Mouse (Mus musculus) mature B cell (primary cell): ENCODE data around the gene Phldb2.

ENCODE experiments used
- in situ Hi-C: fragments of 300-500 bp; cut with MboI; formaldehyde crosslinking; loops from 2 replicates; pipeline ENCODE4 v1.14.3; 2019

The Phldb2 gene

DNA sequence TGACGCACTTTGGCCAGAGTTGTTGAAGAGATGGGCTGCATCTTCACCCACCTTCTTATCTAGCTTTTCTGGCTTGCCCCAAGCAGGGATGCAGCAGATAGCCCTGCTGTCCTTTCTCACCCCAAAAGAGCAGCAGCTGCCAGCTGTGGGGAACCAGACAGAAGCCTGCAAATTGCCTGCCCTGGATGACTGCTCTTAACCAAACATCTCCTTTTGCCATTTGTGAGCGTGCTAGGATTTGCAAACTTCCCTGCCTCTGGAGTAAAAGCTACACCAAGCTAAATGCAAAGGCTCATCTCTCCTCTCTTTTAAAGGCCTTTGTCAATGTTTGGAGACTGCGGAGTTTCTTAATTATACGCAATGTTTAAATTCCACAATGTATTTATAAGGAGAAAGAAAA, 111.0 kb downstream of the Phldb2 start:
- in situ Hi-C loops = no loop called here

DNA sequence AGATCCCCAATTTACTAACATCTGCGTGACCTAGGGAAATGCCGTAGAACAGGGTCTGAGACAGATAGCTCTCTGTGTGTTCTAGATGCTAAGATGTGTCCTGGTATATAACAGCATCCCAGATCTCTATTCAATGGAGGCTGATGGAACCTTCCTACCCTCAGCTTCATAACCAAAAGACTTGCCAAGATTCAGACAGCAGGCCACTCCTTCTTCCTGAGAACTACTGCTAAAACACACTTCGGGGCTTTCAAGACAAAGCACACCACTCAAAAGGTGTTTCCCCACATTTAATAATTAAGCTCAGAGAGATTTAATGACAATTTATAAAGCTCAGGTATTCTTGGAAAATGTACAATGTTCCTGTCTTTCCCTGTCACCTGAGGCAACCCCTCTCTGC, 111.6 kb downstream of the Phldb2 start:
- in situ Hi-C loops = no loop called here

DNA sequence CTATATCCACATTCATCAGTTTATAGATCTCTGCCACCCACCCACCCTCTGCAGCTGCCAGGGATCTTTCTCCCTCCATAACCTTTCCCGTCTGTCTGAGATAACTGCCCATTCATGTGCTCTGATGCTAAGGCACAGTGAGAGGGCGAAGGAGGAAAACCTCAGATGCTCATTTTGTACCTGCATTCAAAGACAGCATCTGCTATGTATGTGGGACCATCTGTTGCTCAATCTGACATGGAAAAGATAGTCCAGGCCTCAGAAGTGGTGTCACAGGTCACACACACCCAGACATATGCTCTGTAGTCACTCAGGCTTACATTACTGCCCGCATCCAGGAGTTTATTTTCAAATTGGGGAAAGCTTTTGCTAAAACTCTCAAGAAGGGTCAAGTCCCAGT, 112.4 kb downstream of the Phldb2 start:
- in situ Hi-C loops = no loop called here

DNA sequence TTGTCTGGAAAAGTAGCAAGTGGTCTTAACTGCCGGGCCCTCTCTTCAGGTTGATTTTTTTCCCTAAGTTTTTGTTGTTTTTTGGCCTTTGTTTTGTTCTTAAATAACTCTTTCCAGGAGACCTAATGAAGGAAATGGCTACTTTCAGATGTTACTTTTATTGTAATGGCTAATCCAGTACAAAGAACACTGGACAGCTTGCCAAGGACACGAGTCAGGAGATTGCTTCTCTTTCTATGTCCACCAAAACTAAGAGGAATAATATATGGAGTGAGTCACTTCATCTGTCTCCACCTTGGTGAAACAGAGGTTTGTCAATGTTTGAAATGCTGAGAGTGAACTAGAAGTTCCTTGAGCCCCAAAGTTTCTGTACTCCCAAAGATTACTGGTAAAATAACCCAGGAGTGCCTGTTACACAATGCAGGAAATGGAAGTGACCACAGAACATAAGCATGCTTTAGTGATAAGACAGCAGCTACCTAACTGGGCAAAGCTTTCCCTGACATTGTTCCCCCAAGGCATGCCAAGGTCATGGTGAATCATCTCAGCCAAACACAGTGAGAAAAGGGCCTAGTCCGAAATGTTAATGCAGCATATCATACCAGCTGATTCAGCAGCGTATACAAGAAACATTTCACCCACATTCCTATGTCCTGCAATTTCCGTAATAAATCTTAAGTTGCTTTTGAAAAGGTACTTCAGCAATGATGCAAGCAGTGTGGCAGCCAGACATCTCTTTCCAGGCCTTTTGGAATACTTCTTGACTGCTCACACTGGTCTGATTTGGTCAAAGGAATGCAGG, 115.7 kb downstream of the Phldb2 start:
- in situ Hi-C loops = no loop called here

DNA sequence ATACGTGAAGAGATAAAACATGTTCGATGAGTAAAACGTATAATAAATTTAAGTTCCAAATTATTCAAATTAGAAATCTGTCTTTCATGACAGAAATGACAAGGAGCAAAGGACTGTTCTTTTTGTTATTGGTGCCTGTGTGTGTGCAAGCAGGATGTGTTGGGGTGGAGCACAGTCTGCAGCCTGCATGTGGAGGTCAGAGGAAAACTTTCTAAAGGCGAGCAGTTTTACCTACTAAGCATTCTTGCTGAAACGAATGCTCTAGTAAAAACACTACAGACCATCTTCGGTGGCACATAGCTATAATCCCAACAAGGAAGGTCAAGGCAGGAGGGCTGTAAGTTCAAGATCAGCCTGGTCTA, 120.7 kb downstream of the Phldb2 start:
- in situ Hi-C loops = no loop called here

DNA sequence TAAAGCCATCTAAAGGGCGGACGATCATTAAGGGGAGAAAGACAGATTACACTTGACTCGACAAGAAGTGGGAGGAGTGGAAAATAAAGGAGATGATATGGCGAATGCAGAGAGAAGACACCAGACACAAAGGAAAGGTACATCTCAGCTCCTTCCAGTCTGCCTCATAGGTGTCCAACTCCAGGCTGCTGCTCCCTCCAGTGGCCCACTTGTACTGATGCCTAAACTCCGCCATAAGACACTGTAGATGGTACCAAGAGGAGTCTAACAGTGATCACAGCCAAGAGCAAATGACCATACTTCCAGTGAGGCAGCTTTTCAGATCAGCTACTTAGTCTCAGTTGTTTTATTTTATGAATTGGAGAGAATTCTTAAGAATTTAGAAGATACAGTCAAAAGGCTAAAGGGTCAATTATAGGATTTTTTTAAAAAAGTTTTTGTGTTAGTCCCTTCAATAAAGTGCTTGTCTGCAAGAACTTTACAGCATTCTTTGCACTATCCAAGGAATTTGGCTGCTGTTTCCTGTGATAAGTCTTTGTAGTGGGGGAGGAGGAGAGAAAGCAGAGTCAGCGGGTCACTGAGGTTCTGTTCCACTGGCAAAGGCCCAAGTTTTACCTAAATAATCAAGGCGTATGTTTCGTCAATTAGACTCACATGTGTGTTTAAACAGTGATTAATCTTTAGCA, 121.2 kb downstream of the Phldb2 start:
- in situ Hi-C loops = no loop called here

DNA sequence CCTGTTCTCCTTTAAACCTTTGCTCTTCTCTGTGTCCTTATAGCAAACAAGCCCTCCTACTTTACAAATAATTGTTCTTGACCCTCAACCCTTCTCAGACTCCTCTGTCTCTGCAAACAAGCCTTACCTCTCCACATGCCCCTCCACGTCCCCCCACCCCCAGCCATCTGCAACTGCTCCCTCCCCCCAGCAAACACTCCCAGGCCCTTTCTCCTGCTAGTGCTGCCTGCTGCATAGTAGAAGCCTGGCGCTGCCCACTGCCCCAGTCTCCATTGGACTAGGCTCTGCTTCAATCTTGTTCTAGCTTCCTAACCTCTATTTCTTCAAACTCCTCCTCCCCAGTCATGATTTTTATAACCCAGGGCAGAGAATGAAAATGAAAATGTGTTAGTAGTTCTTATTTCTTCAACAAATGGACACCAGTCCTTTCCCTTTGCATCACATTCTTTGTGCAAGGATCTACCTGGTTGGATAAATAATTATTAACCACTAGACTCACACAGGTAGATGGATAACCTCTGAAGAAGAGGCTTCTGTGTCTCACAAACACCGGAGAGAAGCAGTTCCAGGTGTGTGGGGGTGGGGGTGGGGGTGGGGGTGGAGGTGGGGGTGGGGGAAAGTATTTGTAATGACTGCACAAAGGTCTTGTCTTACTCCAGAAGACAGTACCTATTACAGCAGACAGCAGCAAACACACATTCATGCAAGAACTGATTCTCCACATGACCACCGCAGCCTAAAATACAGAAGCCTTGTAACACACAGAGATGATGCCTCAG, 122.1 kb downstream of the Phldb2 start:
- in situ Hi-C loops = no loop called here

DNA sequence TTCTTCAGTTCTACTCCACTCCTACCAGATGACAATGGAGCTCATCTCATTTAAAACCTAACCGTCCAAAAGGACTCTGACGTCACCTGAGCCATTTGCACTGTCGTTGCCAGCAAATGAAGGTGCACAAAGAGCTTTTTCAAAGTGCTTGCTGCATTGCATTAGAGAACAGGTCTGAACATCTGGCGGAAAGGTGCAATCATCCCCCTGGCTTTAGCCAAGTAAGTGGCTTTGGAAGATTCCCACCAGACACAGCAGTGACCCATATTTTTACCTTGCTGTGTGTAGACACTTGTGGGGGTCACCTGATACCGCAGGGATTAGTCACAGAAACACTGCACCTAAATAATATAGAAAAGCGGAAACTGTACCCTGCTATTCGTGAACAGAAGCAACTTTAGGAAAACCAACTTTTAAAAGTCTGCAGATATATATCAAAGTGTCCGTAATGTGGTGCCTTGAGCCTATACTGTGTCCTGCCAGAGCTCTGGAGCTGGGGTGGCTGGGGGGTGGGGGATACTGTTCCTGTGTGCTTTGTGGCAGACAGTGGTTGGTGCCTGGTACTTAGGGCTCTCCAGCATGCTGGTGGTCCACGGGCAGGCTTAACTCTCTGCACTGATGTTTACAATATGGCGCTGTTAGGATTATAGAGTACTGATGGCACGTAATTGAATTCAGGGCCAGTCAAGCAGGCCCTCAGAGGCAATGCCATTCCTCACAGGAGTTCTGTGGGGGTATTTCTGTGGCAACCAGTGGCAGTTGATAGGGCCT, 123.1 kb downstream of the Phldb2 start:
- in situ Hi-C loops = no loop called here

DNA sequence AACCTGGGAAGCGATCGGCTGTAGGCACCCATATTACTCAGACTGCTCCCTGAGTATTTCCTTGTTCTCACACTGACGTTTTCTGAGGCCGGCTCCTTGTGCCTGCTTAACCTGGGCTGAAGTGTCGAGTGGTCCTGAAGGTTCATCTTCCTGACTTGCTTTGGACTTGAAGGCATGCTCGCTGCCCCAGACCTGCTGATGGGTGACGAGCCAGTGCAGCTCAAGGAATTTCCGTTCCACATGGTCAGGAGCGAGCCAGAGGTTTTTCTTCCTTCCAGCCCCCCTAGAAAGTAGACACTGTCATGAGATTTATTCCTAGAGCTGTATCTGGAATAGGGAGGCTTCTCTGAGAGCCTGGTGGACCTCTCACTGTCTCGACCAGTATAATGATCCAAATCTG, 128.1 kb downstream of the Phldb2 start:
- in situ Hi-C loops = no loop called here

DNA sequence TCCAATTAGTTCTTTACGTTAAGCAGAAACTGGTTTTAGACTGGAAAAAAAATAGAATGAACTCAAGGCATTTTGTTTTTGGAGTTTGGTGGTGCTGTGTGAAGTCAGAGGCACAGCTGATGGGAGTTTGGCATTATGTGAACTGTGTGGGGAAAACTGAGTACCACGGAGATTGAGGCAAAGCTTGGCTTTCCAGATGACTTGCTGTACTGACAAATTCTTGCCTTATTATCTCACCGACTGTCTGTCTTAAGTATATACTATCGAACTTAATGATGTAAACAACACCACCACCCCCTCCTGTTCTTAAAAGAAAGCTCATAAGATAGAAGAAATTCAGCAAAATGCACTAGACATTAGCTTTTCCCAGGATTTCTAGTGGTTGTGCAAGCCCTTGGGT, 129.4 kb downstream of the Phldb2 start:
- in situ Hi-C loops = no loop called here

DNA sequence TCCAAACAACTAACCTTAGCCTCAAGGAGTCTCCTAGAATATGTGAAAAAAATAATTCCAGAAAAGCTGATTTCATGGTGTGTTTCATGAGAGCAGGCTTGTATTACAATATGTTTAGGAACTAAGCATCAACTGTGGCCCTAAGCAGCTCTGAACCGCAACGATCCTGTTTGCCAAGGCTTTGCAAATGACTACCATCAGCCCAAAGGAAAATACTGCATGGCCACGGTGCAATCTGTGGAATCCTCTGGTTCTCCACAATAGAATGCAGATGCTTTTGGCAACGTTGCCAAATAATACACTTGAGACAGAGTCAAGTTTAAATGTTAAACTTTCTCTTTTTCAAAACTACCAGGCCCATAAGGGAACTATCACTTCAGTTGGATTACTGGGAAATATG, 133.5 kb downstream of the Phldb2 start:
- in situ Hi-C loops = no loop called here

DNA sequence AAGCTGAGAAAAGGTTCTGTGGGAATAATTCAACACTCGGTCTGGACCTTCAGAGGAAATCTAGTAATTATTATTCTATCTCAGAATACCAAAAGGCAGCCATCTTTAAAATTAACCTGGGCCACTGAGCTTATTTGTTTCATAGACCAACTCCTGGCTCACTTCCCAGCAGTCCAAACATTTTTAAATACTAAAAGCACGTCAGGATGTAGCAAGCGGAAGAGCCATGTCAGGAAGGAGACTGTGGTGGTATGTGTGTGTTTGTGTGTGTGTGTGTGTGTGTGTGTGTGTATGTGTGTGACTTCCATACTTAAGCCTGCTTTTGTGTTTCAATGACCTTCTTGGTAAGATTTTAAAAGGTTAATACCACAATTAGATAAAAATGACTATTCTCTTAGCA, 135.6 kb downstream of the Phldb2 start:
- in situ Hi-C loops = no loop called here

DNA sequence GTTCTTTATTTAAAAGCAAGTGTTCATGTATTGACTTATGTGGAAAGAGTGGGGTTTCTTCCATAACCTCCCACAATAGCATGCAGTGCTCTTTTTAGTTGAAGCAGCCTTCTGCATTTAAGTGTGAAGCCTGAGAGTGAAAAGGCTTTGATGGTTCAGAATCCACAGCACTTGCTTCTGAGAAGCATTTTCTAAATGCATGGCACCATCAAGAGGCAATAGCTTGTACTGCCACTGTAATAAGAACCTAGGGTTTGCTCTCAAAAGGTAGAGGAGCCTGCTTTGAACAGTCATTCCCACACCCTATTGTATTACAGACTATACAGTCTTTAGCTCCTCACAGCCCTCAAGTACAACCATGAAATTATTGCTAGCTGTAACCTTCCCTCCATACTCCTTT, 136.7 kb downstream of the Phldb2 start:
- in situ Hi-C loops = no loop called here

DNA sequence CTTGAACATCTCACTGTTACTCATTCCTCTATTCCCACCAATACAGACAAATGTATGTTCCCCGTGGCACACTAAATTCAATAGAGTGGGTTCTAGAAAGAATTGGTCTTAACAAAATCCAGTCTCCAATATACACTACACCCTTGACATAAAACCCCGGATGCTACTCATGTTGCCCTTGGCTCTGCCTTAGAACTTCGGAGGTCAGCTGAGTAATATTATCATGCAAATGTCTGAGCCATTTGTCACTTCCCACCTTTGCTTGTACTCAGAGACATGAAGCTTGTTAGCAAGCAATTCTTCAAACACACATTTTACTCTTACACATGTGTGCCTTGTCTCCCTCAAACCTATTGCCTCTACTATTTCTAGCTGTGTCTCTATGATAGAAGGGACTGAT, 138.8 kb downstream of the Phldb2 start:
- in situ Hi-C loops = no loop called here

DNA sequence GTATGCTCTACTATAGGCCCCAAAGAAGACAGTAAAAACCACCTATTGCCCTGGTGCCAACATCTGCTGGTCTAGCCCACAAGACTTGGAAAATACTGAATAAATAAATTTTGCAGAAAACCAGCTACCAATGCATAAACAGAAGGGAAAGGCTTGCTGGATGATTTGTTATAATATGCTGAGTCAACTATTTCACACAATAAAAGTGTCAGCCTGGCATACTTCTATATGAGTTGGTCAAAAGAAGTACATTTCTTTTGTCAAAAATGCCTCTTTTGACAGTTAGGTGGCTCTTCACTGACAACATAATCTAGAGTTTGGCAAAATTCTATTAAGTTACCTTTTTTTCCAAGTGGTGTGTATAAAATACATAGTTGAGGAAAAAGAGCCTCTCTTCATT, 141.6 kb downstream of the Phldb2 start:
- in situ Hi-C loops = no loop called here

DNA sequence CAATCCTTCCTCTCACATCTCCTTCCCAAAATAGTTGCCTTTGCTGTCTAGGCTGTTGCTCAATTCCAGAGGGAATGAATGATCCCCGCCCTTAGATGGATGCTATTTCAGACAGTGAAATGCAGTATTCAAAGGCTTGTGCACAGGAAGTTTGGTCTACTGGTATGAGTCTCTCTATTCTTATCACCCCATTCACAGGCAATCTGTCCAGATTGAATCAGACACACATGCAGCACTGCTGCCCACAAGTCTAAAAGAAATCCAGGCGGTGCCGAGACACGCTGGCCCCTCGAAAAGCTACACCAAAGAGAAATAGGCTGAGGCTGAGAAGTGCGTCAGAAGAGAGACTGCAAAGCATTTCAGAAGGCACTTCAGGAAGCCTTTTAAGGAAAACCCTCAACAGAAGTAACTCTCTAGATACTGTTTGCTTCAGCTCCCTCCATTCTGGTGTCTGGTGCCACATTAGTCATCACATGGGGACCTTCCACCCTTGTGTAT, 142.5 kb downstream of the Phldb2 start:
- in situ Hi-C loops = no loop called here

DNA sequence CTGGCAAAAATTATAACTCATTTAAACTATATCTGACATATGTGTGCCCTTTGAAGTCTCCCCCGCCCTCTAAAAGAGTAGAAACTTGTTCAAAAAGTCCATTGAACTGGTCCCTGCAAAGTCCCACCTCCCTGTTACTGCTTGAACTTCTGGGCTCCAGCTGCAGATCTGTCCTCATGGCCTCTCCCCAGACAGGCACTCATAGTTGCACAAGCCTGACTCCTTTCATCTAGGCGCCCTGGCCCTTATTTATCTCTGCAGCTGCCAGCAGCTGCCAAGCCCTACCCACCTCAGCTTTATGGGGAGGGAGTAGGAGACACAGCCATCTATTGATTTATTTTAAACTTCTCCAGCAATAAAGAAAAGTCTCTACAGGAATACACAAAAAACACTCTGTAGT, 143.2 kb downstream of the Phldb2 start:
- in situ Hi-C loops = no loop called here

DNA sequence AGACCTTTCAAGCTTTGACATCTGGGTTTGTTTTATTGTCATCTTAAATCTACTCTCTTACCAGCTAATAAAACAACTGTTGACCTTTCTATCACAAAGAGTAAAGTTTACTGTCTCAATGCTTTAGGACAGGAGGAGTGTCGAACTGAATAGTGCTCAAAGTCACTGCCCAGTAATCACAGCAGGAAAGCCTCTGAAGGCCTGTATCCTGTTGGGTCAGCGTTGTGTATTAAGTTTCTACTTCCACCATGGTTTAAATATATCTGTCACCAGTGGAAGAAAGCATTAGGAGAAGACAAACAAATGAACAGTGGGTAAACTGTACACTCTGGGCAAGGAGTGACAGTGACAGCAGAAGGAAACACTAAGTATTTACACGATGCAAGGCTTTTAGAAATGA, 148.7 kb downstream of the Phldb2 start:
- in situ Hi-C loops = no loop called here

DNA sequence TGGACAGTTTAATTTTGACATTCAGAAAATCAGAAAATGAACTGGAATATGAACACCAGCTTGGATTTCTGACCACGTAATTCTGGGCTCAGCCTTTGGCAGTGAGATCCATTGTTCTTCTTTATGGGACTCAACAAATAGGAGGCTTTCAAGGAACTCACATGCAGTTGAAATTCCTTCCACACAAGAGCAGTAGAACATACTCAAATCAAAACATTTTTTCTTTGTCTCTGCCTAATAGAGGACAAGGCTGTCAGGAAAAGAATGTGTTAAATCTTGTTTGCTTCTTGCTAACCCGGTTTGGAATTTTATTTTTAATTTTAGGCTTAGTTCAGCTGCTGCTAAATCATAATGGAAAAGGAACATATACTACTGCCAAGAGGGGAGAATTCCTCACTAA, 153.0 kb downstream of the Phldb2 start:
- in situ Hi-C loops = no loop called here

DNA sequence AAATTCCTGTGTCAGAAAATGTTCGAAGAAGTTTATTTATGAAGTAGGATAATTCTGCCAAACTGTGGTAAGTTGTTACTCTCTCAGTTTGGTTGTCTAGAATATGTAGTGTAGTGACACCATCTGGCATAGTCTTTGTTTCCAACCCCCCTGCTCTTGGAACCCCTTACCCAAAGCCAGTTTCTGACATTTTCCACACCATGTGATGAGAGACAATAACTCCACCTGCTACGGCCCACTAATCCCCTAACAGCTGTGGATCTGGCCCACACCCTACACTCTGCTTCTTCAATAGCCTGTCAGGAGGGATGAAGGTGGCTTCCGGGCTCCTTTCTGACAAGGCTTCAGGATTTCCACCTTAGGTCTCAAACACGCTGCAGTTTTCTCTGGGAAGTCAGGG, 154.2 kb downstream of the Phldb2 start:
- in situ Hi-C loops = no loop called here

DNA sequence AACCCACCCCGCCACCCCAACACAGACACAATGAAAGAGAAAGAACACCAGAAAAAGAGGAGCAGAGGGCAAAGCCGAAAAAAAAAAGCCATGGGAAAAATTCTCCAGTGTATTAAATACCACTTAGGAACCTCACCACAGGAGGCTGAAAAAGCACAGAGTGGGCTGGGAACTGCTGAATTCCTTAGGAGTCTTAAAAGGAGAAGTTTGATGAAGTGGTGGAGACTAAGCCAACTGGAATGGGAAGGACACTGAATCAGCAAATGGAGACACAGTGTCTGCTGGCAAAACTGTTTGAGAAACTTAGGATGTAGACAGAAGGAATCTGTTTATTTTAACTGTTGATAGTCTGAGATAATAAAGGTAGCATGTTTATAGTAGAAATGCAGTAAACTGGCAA, 154.8 kb downstream of the Phldb2 start:
- in situ Hi-C loops = no loop called here

DNA sequence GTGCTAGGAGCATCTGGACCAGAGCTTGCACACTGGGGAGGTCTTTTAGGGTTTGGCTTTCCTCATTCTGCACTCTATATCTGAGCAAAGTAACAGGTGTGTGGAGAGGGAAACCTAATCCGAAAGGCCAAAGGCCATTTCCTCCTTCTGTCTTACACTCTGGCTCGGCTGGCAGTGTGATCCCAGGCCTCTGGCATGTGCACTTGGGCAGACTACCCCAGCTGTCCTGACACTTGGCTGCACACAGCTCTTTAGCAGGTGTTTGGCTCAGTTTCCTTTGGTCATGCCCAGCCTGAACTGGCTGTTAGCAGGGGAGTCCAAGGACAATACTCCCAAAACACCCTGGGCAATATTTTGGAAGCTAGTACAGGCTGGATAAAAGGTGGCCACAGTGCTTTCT, 156.6 kb downstream of the Phldb2 start:
- in situ Hi-C loops = no loop called here
